Mouse (Mus musculus) lung, postnatal 14 days (tissue): Measurements from ENCODE around the gene Cyp2c38.
"Not testable (repeated sequence)": the region's sequence is repeated elsewhere in the genome, so short reads cannot be mapped to it uniquely, and the experiment has no call there.

Source experiments
- DNase-seq: peaks from one replicate; pipeline ENCODE4 v3.0.0; 2021

Gene Cyp2c38

GRCm38 (mm10) chr19:39462941-39463340 is at the start of gene Cyp2c38:
Gene Cyp2c38, minus strand, starts transcription at chr19:39463075.
- DNase-seq, result no peak

- no peak for DNase-seq
These were observed 47.7 kb upstream of the Cyp2c38 start, which contains the start of gene Cyp2c39 for GRCm38 (mm10) chr19:39510534-39510933. Gene Cyp2c39, plus strand, starts transcription at chr19:39510862.

GRCm38 (mm10) chr19:39509533-39509932 is 46.7 kb upstream of the Cyp2c38 start:
- DNase-seq, result no peak

DNA sequence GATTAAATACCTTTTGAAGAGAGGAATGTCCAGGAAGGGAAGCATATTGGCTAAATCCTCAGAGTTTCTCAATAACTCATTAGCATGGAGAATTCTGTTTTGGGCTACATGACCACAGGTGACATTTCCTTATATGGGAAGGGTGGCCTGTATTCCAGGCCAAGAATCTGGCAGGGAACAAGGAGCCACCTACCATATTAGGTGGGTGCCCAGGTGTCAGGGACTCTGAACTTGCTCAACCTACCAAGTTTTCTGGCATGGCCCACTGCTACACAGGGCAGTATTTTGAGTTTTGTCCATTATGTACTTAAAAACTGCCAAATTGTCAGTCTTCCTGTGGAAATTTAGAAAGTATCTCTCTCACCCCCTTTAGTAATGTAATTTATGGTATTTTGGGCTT is 43.5 kb upstream of the Cyp2c38 start:
- no peak for DNase-seq

GRCm38 (mm10) chr19:39483961-39484360 is 21.1 kb upstream of the Cyp2c38 start:
- DNase-seq, result not testable (repeated sequence)

GRCm38 (mm10) chr19:39463923-39464322 is 1.0 kb upstream of the Cyp2c38 start:
- DNase-seq, result no peak
